Mouse (Mus musculus): ENCODE data around the gene Tulp1.

Tulp1 gene

GRCm38 (mm10) chr17:28313212-28313879, 51.7 kb downstream of the Tulp1 start, which contains the start of gene Fance:
Gene Fance (plus strand): TSS chr17:28313519.
- DNase-seq (ENCODE audit: low spot score) = peak; percentile 68

GRCm38 (mm10) chr17:28312232-28313211, 52.5 kb downstream of the Tulp1 start:
- DNase-seq (ENCODE audit: low spot score) = no peak

- DNase-seq (ENCODE audit: low spot score) = no peak
These were observed 53.5 kb downstream of the Tulp1 start for GRCm38 (mm10) chr17:28311366-28312132.

GRCm38 (mm10) chr17:28310831-28311230, 54.2 kb downstream of the Tulp1 start:
- no peak for DNase-seq (ENCODE audit: low spot score)

GRCm38 (mm10) chr17:28308297-28309195, 56.5 kb downstream of the Tulp1 start:
- peak; percentile 89 for DNase-seq (ENCODE audit: low spot score)

- DNase-seq (ENCODE audit: low spot score) = no peak
These were observed 59.9 kb downstream of the Tulp1 start for GRCm38 (mm10) chr17:28305172-28305571.
